Mouse (Mus musculus): ENCODE results near the gene Rplp1.

The Rplp1 gene

DNA sequence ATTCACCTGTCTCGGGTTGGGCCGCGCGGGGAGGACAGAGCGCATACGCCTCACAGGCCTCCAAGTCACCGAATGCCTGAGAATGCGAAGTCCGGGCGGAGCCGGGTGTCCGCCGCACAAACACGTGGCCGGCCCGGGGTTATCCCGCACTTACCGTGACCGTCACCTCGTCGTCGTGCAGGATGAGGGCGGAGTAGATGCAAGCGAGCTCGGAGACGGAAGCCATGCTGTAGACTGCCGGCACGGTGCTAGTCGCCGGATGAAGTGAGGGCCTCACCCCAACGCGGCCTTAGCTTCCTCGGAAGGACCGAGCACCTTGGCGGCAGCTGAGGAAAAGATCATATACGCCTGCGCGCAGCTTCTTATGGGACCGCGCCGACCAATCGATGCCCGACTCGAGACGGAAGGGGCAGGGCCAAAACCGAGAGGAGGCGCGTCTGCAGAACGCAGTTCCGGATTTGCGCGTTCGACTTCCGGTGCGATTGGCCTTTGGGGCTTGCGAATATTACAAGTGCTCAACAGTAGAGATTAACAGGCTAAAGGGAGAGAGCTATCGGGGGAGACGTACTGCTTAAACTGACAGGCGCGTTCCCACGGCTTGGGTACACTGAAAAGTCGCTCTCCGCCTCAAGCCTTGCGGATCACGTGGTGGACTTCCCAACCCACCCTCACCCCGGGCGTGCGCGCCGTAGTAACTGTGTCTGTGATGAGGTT lies at the start of gene Rplp1:
Rplp1 (minus strand) TSS at position 340 of the 714 bp plus-strand sequence.
- peak; percentile 90 for DNase-seq (ENCODE audit: low spot score)

DNA sequence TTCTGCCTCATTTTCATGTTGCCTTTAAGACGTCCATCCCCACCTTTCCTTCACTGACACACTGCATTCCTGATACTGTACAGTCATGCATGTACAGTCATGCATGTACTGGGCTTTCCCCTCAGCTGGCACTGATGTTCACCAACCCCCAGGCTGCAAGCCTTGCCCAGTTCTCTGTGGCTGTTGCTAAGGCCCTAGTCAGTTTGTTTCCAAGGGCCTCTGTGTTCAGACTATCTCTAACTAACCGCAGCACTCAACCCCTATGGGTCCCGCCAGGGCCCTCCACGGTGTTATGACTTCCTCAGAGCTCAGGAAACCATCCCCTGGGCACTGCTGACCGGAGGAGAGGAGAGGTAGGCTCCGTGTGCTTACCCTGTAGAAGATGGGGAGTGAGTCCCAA lies 49.0 kb upstream of the Rplp1 start:
- no peak for DNase-seq (ENCODE audit: low spot score)

DNA sequence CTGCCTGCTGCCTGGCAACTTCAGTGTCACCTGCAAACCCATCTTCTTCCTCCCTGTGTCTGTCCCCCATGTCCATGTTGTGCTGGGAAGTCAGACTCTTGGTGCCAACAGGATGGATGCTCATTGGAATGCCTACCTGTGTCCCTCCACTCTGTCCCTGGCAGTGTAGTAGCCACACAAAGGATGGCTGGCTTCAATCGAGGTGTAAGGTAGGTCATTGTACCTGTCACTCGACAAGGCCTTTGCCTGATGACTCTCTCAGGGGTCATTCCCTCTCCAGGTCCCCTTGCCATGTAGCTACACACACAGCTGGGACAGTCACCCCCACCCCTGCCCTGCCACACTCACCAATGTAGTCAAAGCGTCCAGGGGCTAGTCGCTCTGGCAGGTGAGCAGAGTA lies 46.8 kb upstream of the Rplp1 start:
- DNase-seq (ENCODE audit: low spot score) = no peak

DNA sequence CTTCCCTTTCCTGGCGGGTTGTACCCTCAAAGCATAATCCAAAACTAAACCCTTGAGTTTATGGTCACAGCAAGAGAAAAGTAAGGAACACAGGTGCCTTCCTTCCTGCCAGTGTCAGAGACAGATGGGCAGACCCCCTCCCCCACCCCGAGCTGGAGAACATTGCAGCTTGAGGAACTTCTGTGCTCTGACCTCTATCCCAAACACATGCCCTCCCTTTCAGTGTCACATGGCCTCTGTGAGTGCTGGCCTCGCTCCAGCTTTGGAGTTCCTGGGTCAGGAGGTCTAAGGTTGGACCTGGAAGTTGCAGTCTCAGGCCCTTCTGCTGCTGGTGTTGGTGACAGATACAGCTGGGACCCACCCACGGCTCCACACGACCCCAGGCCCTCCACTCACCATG lies 46.4 kb upstream of the Rplp1 start:
- no peak for DNase-seq (ENCODE audit: low spot score)

DNA sequence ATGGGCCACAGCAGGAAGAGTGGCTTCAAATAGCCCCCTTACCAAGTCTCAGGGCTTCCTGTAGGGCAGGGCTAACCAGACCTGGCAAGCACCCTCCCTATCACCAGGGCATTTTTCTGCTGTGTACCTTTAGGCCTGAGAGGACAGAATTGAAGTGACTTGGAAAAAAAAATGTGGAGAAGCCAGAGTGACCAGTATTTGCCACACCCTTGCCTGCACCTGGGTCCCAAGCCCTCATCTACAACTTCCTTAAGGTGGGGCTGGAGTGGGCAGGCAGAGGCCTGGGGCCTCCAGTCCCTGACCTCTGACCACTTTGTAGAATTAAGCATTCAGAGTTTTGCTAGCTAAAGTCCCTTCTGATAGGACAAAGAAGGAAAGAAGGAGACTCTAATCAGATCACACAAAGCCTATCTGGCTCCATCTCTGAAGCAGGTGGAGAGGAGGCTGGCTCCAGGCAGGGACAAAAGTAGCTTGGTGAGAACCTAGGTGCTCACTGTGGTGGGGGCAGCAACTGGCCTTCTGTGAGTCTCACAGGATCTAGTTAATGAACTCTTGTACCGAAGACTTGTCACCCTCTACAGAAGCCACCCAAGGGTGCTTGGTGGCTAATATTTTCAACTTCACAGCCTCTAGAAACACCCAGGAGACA lies 45.7 kb upstream of the Rplp1 start:
- no peak for DNase-seq (ENCODE audit: low spot score)

DNA sequence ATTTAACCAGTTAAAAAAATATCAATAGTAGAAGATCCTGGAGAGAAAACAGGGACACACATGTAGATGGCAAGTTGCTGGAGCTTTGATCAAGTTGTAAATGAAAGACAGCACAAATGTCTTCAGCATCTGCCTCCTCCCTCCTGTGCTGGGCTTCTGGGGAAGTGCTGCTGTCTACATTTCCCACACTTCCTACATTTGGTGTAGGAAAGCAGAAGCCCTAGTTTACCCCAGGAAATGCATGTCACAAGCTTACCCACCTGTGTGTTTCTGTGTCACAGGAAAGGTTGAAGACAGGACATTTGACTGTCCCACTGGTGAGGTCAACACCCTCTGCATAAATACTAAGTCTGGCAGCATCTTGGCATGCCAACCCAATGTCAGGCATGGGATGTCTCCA lies 40.4 kb upstream of the Rplp1 start:
- DNase-seq (ENCODE audit: low spot score) = no peak

DNA sequence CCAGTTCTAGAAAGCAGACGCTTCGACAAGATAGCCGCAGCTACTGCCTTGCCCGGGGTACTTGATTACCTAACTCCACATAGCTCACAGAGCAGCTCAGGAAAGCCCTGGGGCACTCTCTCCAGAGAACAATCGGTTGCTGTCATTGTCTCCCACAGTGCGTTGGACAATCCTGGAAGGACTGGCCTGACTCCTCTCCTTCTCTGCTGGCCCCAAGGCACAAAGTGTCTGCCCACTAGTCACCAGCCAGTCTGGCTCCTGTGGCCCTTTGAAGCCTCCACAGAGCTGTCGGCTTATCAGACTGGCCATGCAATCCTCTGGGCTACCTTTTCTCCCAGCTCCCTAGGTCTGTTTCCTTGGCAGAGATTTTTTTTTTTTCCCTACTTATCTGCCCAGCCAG lies 37.9 kb upstream of the Rplp1 start:
- DNase-seq (ENCODE audit: low spot score) = no peak

DNA sequence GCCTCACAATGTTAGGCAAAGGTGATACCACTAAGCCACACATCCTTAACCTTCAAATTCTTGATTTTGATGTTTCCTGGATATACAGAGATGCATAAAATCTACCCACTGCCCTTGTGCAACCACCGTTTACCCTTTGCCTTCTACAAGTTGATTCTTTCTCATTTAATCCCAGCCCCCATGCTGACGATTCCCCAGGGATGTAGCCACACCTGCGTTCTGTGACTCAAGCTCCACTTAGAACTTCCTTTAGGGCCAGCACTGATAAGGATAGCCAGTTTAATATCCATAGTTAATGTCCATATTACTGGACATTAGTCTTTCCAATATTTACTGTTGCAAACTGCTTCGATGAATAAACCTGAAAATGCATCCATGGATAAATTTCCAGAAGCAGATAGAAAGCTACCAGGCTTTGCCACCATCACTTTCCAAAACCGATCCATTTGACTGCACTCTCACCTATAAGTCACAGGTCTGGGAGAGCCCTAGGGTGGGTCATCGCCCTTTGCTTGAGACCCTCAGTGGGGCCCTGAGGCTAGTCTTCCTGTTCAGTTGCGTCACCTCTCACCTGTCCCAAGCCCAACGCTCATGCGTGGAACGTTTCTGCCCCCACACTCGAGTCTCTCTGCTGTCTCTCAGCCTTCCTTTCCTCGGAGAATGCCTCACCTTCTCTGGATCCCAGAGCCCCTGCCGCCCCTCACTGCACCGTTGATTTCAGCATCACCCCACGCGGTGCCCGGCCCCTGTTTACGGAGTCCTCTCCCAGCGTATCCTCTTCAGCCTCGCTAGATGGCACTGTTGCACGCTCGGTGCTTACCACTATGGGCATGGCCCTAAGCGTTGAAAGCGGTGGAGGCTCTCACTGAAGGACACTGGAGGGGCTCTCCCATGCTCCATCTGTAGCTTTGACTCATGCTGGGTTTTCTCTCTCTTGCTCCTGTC lies 33.3 kb upstream of the Rplp1 start:
- DNase-seq (ENCODE audit: low spot score) = peak; percentile 72

DNA sequence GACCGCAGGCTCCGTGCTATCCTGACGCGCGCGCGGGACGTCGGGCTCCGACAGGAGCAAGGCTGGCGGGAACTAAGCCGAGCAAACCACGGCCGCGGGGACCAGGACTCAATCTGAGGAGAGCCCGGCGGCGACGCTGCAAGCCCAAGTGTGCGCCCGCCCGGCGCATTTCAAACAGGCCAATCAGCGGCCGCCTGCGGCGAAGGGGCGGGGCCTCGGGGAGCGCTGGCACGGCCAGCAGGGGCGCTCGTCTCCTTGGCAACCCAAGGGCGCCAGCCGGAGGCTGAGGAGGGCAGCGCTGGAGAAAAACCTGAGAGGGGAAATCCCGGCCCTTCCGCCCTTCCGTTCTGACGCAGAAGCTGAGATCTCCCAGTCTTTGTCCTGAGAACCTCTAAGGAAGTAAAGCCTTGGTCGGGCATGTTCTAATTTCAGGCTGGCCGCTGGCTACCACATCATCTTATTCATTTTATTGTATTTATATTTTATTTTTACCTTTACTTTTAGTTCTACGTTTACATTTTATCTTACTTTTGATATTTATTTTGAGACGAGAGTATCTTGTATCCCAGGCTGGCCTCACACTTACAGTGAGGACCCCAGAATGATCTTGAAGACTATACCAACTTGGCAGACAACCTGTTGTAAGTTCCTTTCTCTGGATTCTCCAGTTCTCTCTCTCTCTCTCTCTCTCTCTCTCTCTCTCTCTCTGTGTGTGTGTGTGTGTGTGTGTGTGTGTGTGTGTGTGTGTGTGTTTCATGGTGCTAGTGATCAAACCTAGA lies 32.5 kb upstream of the Rplp1 start, which contains the start of gene Kif23:
Kif23 (minus strand) TSS at position 152 of the 779 bp plus-strand sequence.
- DNase-seq (ENCODE audit: low spot score) = peak; percentile 97

DNA sequence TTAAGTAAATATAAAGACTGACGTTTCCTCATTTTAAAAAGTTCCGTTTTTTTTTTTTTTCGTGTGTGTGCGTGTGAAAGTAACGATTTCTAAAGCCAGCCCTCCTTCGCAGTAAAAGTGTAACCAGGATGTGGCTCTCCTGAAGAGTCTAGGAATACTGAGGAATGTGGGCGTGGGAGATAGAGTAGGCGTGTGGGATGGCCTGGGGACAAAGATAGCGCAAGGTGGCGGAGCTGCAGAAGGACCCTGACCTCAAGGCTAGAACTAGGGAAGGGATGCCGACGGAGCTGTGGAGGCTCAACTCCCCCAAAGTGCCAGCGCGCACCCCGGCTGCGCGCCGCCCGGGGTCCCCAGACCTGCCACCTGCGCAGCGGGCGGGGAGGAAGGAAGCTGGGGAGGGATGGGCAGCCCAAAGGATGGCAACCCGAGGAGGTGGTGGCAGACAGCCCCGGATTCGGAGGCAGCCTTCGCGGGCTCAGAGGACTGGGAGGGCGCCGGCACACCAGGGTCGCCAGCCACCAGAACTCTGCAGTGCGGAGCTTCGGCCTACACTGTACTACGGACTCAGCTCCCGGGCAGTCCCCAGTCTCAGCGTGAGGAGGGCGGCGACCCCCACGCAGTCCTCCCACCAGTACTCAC lies 31.8 kb upstream of the Rplp1 start:
- DNase-seq (ENCODE audit: low spot score) = no peak

DNA sequence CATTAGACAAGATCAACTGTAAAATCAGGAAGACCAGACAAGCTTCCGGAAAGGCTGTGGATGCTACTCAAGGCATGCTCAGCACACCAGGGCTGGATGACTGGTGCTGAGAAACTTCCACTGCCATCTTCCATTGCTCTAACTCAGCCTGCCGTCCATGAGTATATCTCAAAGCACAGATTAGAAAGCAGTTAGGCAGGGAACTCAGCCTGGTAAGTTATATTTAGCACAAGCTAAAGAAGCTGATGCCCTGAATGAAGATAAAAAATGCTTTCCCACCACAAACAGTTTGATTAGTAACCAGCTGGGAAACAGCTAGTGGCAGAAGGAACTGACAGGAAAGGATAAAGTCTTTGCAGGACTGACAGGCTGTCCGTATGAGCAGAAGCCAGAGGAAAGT lies 26.7 kb upstream of the Rplp1 start:
- DNase-seq (ENCODE audit: low spot score) = no peak

DNA sequence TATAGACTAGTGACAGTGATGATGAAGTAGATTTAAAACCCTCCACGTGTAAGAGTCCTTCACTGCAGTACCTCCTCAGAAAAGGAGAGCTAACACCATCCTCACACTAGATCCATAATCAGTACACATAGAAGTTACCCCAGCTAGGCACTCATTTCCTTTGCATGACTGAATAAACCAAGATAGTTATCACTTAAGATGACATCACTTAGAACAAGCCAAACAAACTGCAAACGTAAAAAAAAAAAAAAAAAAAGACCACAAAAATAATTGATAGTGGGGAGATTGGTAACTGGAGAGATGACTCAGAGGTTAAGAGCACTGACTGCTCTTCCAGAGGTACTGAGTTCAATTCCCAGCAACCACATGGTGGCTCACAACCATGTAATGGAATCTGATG lies 19.0 kb upstream of the Rplp1 start:
- no peak for DNase-seq (ENCODE audit: low spot score)

DNA sequence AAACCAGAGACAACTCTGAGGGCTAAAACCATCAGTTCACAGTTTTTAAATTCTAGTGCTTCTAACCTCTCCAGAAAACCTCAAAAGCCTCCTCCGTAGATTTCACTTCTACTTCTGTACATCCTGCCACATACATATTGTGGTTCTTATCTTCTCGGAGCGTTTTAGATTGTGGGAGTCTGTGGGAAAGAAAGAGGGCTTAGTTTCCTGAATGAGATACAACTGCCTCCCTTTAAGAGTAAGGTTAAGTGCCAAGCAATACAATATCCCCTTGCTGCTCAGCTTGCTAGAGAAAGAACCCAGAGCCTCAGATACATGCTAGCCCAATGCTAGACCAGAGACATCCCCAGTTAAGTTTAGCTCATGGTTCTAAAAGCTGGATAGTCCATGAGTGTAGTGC lies 17.7 kb upstream of the Rplp1 start:
- DNase-seq (ENCODE audit: low spot score) = no peak

DNA sequence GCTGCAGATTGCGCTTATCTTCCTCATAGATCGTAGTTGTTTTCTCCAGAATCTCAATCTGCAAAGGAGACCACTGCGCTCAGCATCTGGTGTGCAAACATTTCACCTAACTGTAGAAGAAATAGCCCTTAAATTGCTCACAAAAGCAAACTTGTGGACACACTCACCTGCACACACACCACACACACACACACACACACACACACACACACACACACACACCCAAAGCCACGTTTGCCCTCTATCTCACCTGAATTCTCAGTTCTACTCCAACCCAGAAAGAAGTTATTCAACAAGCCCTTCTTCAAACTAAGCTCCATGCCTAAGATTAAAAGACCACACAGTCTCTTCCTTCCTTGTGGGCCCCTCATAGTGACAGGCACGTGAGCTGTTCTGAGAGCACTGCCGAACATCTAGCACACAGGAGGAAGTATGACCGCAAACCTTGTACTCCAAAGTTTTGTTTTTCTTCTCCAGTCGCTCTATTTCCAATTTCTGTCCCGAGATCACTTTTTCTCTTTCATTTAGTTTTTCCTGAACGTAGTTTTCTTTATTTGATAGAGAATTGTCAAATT lies 10.8 kb upstream of the Rplp1 start:
- no peak for DNase-seq (ENCODE audit: low spot score)

DNA sequence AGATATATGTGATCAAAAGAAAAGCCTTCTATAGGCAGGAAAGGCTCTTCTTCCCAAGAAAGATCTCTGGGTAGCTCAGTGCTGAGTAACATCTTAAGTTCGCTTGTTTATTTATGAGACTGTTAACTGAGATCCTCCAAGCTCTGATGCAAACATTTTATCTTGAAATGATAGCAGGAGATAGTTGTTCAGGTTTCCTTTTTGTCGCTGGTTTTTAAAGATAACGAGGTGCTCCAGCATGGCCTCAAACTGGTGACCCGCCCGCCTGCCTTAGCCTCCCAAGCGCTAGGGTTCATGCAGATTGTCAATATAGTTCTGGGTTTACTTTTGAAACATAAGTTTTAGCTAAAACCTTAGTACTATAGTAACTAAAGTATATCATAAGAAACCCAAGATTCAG lies 6.0 kb upstream of the Rplp1 start:
- DNase-seq (ENCODE audit: low spot score) = no peak

DNA sequence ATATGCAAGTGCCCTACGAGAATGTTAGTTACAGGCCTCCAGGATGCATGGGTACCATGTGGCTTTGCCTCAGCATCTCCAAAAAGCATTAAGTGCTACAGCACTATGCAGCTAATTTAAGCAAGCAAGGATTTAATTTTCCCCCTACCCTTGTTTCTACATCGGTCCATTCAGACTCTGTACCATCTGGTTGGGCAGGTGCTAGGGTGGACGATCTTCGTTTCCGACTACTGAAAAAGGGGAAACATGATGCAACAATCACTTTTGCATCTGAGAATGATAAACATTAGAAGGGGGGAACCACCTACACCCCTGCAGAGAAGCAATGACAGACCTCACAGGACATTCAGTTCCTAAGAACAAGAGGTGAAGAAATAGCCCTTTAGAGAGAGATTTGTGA lies 5.1 kb upstream of the Rplp1 start:
- no peak for DNase-seq (ENCODE audit: low spot score)

DNA sequence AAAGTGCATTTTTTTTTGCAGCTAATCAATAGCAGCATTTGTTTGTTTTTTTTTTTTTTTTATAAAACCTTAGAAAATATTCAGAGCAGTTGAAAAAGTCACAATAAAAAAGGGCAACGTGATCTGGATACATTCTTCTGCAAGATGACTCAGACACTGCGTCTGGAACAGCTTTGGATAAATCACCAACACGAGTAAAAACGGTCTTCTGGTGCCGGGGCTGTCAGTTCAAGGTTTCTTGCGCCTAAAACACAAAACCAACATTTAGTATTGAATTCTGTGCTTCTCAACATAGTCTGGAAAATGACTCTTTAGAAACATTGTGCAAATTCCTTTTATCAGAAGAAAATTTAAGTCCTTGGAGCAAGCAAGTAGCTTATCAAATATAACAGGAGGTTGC lies 3.1 kb upstream of the Rplp1 start:
- DNase-seq (ENCODE audit: low spot score) = no peak

DNA sequence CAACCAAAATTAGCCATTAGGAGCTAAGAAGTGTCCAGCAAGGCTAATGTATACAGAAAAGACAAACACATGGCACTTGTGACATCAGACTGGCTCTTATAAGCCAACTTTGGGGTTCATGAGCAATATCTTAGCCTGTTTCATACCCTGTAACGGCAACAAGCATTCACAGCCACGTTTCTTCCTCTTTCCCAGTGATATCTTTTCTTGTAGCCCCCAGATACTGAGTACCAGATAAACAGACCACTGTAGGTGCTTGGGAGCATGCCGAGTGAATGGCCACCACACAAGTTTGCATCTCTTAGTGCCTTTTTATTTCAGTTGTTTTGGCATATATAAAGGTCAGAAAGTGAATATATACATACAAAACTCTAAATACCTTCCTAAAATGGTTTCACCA lies 2.6 kb upstream of the Rplp1 start:
- no peak for DNase-seq (ENCODE audit: low spot score)

DNA sequence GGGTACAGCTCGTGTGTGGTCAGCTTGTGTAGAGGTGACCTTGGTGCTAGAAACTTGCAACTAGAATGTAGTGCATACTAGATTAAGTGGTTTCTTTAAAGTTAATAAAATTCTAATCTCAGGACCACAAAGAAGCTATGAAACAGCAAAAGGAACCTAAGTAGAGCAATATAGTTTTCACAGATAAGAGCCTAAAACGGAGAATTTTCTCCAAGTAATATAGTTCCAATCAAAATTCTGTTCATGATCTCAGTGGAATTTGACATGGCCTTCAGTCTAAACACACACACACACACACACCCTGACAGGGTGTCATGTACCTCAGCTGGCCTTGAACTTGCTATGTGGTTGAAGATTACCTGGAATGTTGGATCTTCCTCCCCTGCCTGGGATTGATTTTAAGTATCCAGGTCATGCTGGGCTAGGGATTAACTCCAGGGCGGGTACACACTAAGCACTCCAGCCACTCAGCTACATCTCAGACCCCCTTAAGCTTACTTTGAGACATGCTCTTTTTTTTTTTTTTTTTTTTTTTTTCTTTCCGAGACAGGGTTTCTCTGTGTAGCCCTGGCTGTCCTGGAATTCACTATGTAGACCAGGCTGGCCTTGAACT lies 1.2 kb upstream of the Rplp1 start:
- DNase-seq (ENCODE audit: low spot score) = no peak

DNA sequence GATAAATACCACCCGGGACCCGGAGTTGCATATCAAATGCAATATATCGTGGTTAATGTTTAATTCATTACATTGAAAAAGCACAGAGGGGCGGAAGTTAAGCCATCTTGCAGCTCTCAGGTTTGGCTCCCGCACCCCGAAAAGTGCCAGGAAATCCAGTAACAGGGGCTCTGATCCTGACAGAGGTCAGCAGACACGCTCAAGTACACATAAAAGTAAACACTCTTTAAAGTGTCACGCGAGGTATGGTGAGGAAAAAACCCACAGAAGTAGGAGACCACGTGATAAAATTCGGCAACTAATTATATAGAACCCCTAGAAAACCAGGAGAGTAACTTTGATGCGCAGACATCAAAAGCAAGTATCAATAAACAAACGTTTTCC lies 567 bp upstream of the Rplp1 start:
- no peak for DNase-seq (ENCODE audit: low spot score)

Measured in urinary bladder, postnatal 25 days (tissue).